Mouse (Mus musculus): ENCODE results near the gene Plekhm2. TPM values are rescaled to one million over a fixed set of nuclear protein-coding genes. Genes with fewer than 3 reads are reported as not detected.

The Plekhm2 gene
- 8.3 and 9.7 TPM in 2 replicates for polyA plus RNA-seq (2021; fragmentation: Nextera tagmentation)
- long read RNA-seq, experiment 1, full-length matches to known transcripts = 7 of 100 reads
- long read RNA-seq, experiment 1, partial matches to known transcripts = 87 of 100 reads
- long read RNA-seq, experiment 1, other reads (novel, unspliced or antisense) = 6 of 100 reads
- long read RNA-seq, experiment 2, full-length matches to known transcripts = 1 of 30 reads
- long read RNA-seq, experiment 2, partial matches to known transcripts = 28 of 30 reads
- long read RNA-seq, experiment 2, other reads (novel, unspliced or antisense) = 1 of 30 reads

GRCm38 (mm10) chr4:141664799-141665198, at the start of gene Plekhm2:
Gene Plekhm2 (minus strand): TSS chr4:141664899.

DNA sequence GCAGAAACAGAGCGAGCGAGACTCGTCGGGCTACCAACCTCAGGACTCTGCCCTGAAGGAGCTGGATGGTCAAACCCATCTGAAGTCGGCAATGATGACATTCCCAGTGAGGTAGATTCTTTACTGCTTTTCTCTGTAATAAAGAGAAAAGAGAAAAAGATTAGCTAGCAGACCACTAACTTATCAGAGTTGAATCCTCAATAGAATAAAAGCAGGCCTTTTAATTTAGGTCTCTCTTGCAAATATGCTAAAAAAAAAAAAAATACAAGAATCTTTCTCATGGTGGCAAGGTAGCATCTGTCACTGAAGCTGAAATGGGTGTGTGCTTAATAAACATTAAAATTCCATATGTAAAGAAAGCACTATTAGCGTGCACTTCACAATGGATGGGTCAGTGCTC, 20.8 kb upstream of the Plekhm2 start, which contains the start of gene Rsc1a1:
TSS of gene Rsc1a1 (minus strand) at position 101 of the 400 bp plus-strand sequence.

GRCm38 (mm10) chr4:141623666-141624065, 41.0 kb downstream of the Plekhm2 start, which contains the start of gene Slc25a34:
Gene Slc25a34 (minus strand): TSS chr4:141623821.

GRCm38 (mm10) chr4:141618565-141619243, 46.0 kb downstream of the Plekhm2 start, which contains the start of gene Tmem82:
Gene Tmem82 (minus strand): TSS chr4:141618633.

DNA sequence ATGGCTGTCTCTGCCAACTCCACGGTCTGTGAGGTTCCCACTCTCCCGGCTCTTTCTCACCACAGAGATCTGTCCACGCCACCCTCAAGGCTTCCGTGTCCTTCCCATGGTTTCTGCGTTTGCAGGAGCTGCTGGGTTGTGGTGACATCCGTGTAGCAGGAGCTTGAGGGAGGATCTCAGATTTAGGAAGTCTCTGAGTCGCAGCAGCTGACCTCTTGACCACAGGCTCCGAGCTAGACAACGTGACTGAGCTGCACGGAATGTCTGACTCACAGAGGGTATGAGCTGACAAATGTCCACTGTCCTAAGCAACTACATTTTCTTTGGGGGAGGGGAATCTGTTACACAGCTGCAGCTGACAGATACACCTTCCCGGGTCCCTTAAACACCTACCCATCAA, 58.8 kb downstream of the Plekhm2 start, which contains the start of gene Fblim1:
TSS of gene Fblim1 (minus strand) at position 236 of the 400 bp plus-strand sequence.

Other genes starting within 250 kb of the Plekhm2 start
- not detected in 2 replicates for gene Clcnkb, start 248.9 kb downstream of the Plekhm2 start, polyA plus RNA-seq (2021; fragmentation: Nextera tagmentation)
- gene Hspb7, start 244.1 kb downstream of the Plekhm2 start, polyA plus RNA-seq (2021; fragmentation: Nextera tagmentation) = 0.11 and 0.14 TPM in 2 replicates
- 0.23 and 0.88 TPM in 2 replicates for gene Srarp, start 228.8 kb downstream of the Plekhm2 start, polyA plus RNA-seq (2021; fragmentation: Nextera tagmentation)
- gene Zbtb17, start 220.2 kb downstream of the Plekhm2 start, polyA plus RNA-seq (2021; fragmentation: Nextera tagmentation) = 20.1 and 21.6 TPM in 2 replicates
- gene Spen, start 126.3 kb downstream of the Plekhm2 start, polyA plus RNA-seq (2021; fragmentation: Nextera tagmentation) = 1.8 and 6.4 TPM in 2 replicates
- gene Fblim1, start 58.8 kb downstream of the Plekhm2 start, polyA plus RNA-seq (2021; fragmentation: Nextera tagmentation) = 0.31 and 0.87 TPM in 2 replicates
- 0.16 and 0.56 TPM in 2 replicates for gene Tmem82, start 46.3 kb downstream of the Plekhm2 start, polyA plus RNA-seq (2021; fragmentation: Nextera tagmentation)
- 2.3 and 4.4 TPM in 2 replicates for gene Slc25a34, start 41.1 kb downstream of the Plekhm2 start, polyA plus RNA-seq (2021; fragmentation: Nextera tagmentation)
- not detected in 2 replicates for gene Rsc1a1, start 20.7 kb upstream of the Plekhm2 start, polyA plus RNA-seq (2021; fragmentation: Nextera tagmentation)
- 5.9 and 6.1 TPM in 2 replicates for gene Ddi2, start 58.5 kb upstream of the Plekhm2 start, polyA plus RNA-seq (2021; fragmentation: Nextera tagmentation)
- gene Agmat, start 81.8 kb upstream of the Plekhm2 start, polyA plus RNA-seq (2021; fragmentation: Nextera tagmentation) = 4.6 and 7.3 TPM in 2 replicates
- 10.5 and 11.6 TPM in 2 replicates for gene Dnajc16, start 126.0 kb upstream of the Plekhm2 start, polyA plus RNA-seq (2021; fragmentation: Nextera tagmentation)
- 7.4 and 8.8 TPM in 2 replicates for gene Casp9, start 128.7 kb upstream of the Plekhm2 start, polyA plus RNA-seq (2021; fragmentation: Nextera tagmentation)
- gene Cela2a, start 161.3 kb upstream of the Plekhm2 start, polyA plus RNA-seq (2021; fragmentation: Nextera tagmentation) = not detected in 2 replicates
- gene Ctrc, start 181.5 kb upstream of the Plekhm2 start, polyA plus RNA-seq (2021; fragmentation: Nextera tagmentation) = not detected in 2 replicates
- 61.7 and 333 TPM in 2 replicates for gene Efhd2, start 210.0 kb upstream of the Plekhm2 start, polyA plus RNA-seq (2021; fragmentation: Nextera tagmentation)